Mouse (Mus musculus) neural tube, embryonic 11.5 days (tissue): ENCODE results near the gene Fbxl3. TPM values are rescaled to one million over a fixed set of nuclear protein-coding genes. Genes with fewer than 3 reads are reported as not detected.
A peak's percentile ranks its signal among the peaks of the same experiment; 100 is the strongest.

Source experiments
- ATAC-seq: fragments of 200-750 bp; cut with Nextera tagmentation; 2 replicates; pipeline ENCODE4 v1.8.0; 2017; ENCODE audit warnings: moderate number of reproducible peaks, mild to moderate bottlenecking, moderate TSS enrichment, moderate library complexity; ENCODE audit not compliant: insufficient read depth, low FRiP score, low TSS enrichment
- DNase-seq: peaks from one replicate; pipeline ENCODE4 v3.0.0-alpha.2; 2015; ENCODE audit warnings: low spot score
- H3K27ac ChIP-seq: fragments of 300-500 bp; sonication (generic); 2 replicates; pipeline ENCODE4 v1.5.1; 2014; ENCODE audit warnings: low read depth, mild to moderate bottlenecking, low read length
- H3K27me3 ChIP-seq: fragments of 300-500 bp; sonication (generic); 2 replicates; pipeline ENCODE4 v1.6.1; 2014; ENCODE audit warnings: mild to moderate bottlenecking, low read length, mixed read lengths; ENCODE audit not compliant: control insufficient read depth, insufficient read depth
- H3K36me3 ChIP-seq: fragments of 300-500 bp; sonication (generic); 2 replicates; pipeline ENCODE4 v1.6.1; 2014; ENCODE audit warnings: mild to moderate bottlenecking, low read length, moderate library complexity, mixed read lengths; ENCODE audit not compliant: control insufficient read depth, insufficient read depth
- H3K4me1 ChIP-seq: fragments of 300-500 bp; sonication (generic); 2 replicates; pipeline ENCODE4 v1.6.1; 2014; ENCODE audit warnings: low read length, mixed read lengths; ENCODE audit not compliant: control insufficient read depth, insufficient read depth
- H3K4me2 ChIP-seq: fragments of 300-500 bp; sonication (generic); 2 replicates; pipeline ENCODE4 v1.6.1; 2014; ENCODE audit warnings: low read depth, mild to moderate bottlenecking, moderate library complexity
- H3K4me3 ChIP-seq: fragments of 300-500 bp; sonication (generic); 2 replicates; pipeline ENCODE4 v1.5.1; 2014; ENCODE audit warnings: low read depth, low read length
- H3K9ac ChIP-seq: fragments of 300-500 bp; sonication (generic); 2 replicates; pipeline ENCODE4 v1.6.1; 2014; ENCODE audit warnings: mild to moderate bottlenecking, low read length
- H3K9me3 ChIP-seq: fragments of 300-500 bp; sonication (generic); 2 replicates; pipeline ENCODE4 v1.6.1; 2016; ENCODE audit warnings: low read length; ENCODE audit not compliant: control insufficient read depth
- WGBS: fragments of 180-500 bp; shearing (Covaris S2); extraction: QIAGEN DNeasy Blood & Tissue Kit; methylation state at CpG from one replicate; pipeline ENCODE4 v1.1.7; 2014; 5-methylcytosine and 5-hydroxymethylcytosine counted together
- polyA plus RNA-seq: library from polyadenylated mRNA; unstranded; fragments of >200 nt; fragmentation: Nextera tagmentation; extraction: Ambion mirVana; gene quantifications from 2 replicates; pipeline ENCODE4 v1.2.1, GENCODE M21; 2014

Gene Fbxl3
- polyA plus RNA-seq: 24.4 and 27.8 TPM in 2 replicates

DNA sequence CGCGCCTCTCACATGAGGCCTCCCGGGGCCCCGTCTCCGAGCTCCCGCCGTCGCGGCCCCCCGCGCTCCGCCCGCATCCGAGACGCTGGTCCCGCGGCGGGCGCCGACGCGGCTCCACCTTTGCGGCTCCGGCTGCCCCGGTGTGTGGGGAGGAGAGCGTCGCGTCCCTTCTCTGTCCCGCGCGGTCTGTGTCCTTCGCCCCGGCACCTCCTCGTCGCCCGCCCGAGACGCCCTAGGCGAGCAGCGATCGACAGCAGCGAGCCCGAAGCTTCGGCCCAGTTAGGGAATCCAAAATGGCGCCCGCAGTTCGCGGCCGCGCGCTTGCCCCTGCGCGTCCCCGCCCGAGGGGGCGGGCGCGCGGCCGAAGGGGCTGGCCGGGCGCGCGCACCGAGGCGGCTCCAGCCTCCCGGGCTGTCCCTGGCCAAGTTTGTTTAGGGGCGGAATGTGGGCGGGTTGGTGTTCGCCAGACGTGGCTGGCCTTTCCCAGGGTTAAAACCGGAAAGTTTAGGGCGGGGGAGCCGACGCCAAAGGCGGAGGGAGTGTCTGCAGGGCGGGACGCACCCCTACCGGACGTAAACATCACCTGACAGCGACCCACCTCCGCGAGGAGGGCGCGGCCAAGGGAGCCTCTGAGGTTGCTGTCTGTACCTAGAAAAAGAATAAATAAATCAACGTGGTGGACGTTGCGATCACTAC lies at the start of gene Fbxl3:
TSS of gene Fbxl3 (minus strand) at position 329 of the 696 bp plus-strand sequence.
- WGBS: under 1% methylated on average over 67 of the region's 88 CpGs
- Histone ChIP-seq H3K36me3 (no peaks in the 10 kb centered on the region), H3K27ac (peak within 1 kb of the TSS; percentile 99), H3K9ac (peak within 1 kb of the TSS; percentile 100), H3K4me1 (0 out of 2 replicates have a peak, but pooled peaks cover 3% of the 10 kb centered on the region), H3K27me3 (no peaks in the 10 kb centered on the region), H3K4me2 (peak within 1 kb of the TSS; percentile 55), H3K4me3 (peak within 1 kb of the TSS; percentile 88), H3K9me3 (no peaks in the 10 kb centered on the region)
- peak; percentile 90 for DNase-seq
- peak; percentile 86 for ATAC-seq

- H3K9me3 ChIP-seq: no peaks in the 10 kb centered on the region
- H3K36me3 ChIP-seq: peaks cover 10% of the 10 kb centered on the region
- no peak overlapping the region for H3K9ac ChIP-seq
- no peak overlapping the region for H3K4me2 ChIP-seq
- ATAC-seq (no peak), DNase-seq (no peak)
- no peaks in the 10 kb centered on the region for H3K4me1 ChIP-seq
- 81% methylated on average over 2 of the region's 2 CpGs for WGBS
- H3K4me3 ChIP-seq: no peak overlapping the region
- H3K27me3 ChIP-seq: no peaks in the 10 kb centered on the region
- no peak overlapping the region for H3K27ac ChIP-seq
Measured at GRCm38 (mm10) chr14:103131991-103132390, 32.6 kb upstream of the Fbxl3 start.

DNA sequence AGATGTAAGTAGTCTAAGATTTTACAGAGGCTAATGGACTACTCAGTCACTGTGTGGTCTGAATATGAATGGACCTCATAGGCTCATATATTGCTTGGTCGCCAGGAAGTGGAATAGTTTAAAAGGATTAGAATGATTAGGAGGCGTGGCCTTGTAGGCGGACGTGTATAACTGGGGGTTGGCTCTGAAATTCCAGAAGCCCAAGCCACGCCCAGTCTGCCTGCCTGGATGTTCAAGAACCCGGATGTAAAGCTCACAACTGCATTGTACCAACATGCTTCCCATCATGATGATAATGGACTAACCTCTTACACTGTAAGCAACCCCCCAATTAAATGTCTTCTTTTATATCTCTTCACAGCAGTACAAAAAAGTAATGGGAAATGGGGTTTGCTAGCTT lies 26.4 kb upstream of the Fbxl3 start:
- no peak for ATAC-seq
- Histone ChIP-seq H3K36me3 (peaks cover 10% of the 10 kb centered on the region), H3K4me2 (no peak overlapping the region), H3K9me3 (no peaks in the 10 kb centered on the region), H3K27me3 (no peaks in the 10 kb centered on the region), H3K4me1 (no peaks in the 10 kb centered on the region), H3K9ac (no peak overlapping the region), H3K27ac (no peak overlapping the region), H3K4me3 (no peak overlapping the region)
- DNase-seq: no peak
- WGBS: 87% methylated on average over 6 of the region's 6 CpGs

GRCm38 (mm10) chr14:103114994-103115670 lies 15.8 kb upstream of the Fbxl3 start:
- H3K27me3 ChIP-seq: no peaks in the 10 kb centered on the region
- 93% methylated on average over 3 of the region's 3 CpGs for WGBS
- peaks cover 13% of the 10 kb centered on the region for H3K36me3 ChIP-seq

DNA sequence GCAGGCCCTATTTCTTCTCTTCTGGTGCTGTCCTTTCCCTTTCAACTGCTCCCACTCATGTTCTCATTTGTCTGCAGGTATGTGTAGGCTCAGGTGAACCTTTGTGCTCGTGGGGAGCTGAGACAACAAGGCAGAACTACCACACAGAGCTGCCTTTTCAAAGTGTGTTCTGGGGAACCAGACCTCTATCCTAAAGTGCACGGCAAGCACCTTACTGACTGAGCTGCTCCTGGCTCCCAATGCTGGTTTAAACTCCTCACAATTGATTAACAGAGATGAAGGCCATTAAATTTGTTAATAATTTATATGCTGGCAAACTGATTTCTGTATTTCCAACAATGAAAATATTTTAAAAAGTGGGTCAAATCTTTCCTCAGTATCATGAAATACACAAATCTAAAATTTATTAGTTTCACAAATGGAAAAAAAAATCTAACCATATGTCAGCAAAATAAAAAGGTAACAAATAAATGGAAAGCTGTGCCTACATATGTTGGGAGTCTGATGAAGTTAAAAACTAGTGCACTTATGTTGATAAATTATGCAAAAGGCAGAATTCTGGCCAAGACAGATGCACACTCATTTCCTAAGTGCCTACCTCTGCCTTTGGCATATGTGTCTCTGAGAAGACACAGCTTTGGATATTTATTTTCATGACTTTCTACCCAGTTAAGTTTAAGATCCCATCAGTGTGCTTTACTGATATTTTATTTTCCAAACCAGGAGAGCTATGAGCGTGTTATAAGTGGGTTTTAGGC lies 13.4 kb upstream of the Fbxl3 start:
- H3K27me3 ChIP-seq: no peaks in the 10 kb centered on the region
- no peaks in the 10 kb centered on the region for H3K9me3 ChIP-seq
- H3K4me1 ChIP-seq: no peaks in the 10 kb centered on the region
- ATAC-seq (no peak), DNase-seq (no peak)
- no peak overlapping the region for H3K4me2 ChIP-seq
- H3K27ac ChIP-seq: no peak overlapping the region
- peaks cover 9% of the 10 kb centered on the region for H3K36me3 ChIP-seq
- 92% methylated on average over 3 of the region's 3 CpGs for WGBS
- no peak overlapping the region for H3K4me3 ChIP-seq
- H3K9ac ChIP-seq: no peak overlapping the region

More at GRCm38 (mm10) chr14:103114994-103115670, 15.8 kb upstream of the Fbxl3 start:
- Histone ChIP-seq H3K4me3 (no peak overlapping the region), H3K9me3 (no peaks in the 10 kb centered on the region), H3K4me1 (no peaks in the 10 kb centered on the region), H3K4me2 (no peak overlapping the region), H3K9ac (no peak overlapping the region), H3K27ac (no peak overlapping the region)
- DNase-seq (no peak), ATAC-seq (no peak)

GRCm38 (mm10) chr14:103109971-103110370 lies 10.6 kb upstream of the Fbxl3 start:
- DNase-seq: no peak
- no peak for ATAC-seq
- no peak overlapping the region for H3K4me2 ChIP-seq
- H3K27me3 ChIP-seq: no peaks in the 10 kb centered on the region
- H3K4me1 ChIP-seq: no peaks in the 10 kb centered on the region
- no peak overlapping the region for H3K9ac ChIP-seq
- no peak overlapping the region for H3K4me3 ChIP-seq
- WGBS: 87% methylated on average over 4 of the region's 4 CpGs
- H3K36me3 ChIP-seq: peaks cover 3% of the 10 kb centered on the region
- H3K9me3 ChIP-seq: no peaks in the 10 kb centered on the region
- H3K27ac ChIP-seq: no peak overlapping the region

GRCm38 (mm10) chr14:103106301-103106700 lies 6.9 kb upstream of the Fbxl3 start:
- H3K9ac ChIP-seq: no peak overlapping the region
- H3K4me2 ChIP-seq: no peak overlapping the region
- DNase-seq (no peak), ATAC-seq (no peak)
- H3K9me3 ChIP-seq: no peaks in the 10 kb centered on the region
- 86% methylated on average over 2 of the region's 2 CpGs for WGBS
- H3K27ac ChIP-seq: no peak overlapping the region
- no peaks in the 10 kb centered on the region for H3K27me3 ChIP-seq
- no peak overlapping the region for H3K4me3 ChIP-seq
- H3K4me1 ChIP-seq: no peaks in the 10 kb centered on the region
- H3K36me3 ChIP-seq: no peaks in the 10 kb centered on the region

- Histone ChIP-seq H3K9me3 (no peaks in the 10 kb centered on the region), H3K36me3 (no peaks in the 10 kb centered on the region), H3K4me3 (no peak overlapping the region), H3K27ac (no peak overlapping the region), H3K4me2 (no peak overlapping the region), H3K9ac (no peak overlapping the region), H3K27me3 (no peaks in the 10 kb centered on the region), H3K4me1 (no peaks in the 10 kb centered on the region)
- ATAC-seq (no peak), DNase-seq (no peak)
- 81% methylated on average over 10 of the region's 10 CpGs for WGBS
Measured at GRCm38 (mm10) chr14:103102731-103103335, 3.5 kb upstream of the Fbxl3 start.
